Mouse (Mus musculus) telencephalon, adult 2 months (tissue): ENCODE measurements around the gene 1110059E24Rik.
A peak's percentile ranks its signal among the peaks of the same experiment; 100 is the strongest.
"Not testable (repeated sequence)": the region's sequence is repeated elsewhere in the genome, so short reads cannot be mapped to it uniquely, and the experiment has no call there.

ENCODE experiments used
- DNase-seq: peaks from one replicate; pipeline ENCODE4 v3.0.0-alpha.2; 2011; ENCODE audit warnings: low read depth, low spot score

1110059E24Rik gene

DNA sequence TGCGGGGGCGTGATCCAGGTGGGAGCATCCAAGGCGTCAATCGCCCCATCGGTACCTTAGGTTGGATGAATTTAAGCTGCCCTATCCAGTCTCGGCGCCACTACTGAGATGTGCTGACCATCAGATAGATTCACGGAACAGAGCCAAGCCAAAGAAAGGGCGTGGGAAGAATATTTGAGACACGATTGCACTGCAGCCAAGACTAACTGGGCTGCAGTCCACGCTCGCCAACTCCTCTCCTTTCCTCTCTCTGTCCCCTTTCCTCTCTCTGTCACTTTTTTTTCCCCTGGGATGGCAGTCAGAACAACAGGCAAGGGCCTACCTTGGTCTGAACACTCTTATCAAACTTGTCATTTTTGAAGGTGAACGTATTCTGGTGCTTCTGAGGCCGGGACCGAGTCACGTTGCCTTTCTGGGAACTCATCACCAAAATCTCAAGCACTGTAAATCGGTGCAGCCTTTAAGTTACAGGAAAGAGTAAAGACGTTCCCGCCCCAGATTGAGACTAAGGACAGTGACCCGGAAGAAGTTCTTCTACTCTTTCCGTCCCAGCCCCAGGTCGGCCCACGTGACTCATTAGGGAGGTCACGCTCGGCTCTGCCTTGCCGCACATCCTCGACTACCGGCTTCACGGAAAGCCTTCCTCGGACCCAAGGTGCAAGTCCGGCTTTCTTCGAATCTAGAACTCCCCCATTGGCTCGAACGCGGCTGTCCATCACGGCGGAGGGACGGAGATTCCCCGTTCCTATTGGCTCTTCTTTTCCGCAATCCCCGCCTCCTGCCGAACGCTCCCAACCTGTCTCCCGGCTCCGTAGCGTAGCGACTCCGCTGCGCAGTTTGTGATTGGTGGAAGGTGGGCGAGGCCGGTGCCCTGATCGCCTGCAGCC, at the start of gene 1110059E24Rik:
1110059E24Rik (minus strand) TSS at position 692 of the 887 bp plus-strand sequence.
- DNase-seq, result peak; percentile 97

DNA sequence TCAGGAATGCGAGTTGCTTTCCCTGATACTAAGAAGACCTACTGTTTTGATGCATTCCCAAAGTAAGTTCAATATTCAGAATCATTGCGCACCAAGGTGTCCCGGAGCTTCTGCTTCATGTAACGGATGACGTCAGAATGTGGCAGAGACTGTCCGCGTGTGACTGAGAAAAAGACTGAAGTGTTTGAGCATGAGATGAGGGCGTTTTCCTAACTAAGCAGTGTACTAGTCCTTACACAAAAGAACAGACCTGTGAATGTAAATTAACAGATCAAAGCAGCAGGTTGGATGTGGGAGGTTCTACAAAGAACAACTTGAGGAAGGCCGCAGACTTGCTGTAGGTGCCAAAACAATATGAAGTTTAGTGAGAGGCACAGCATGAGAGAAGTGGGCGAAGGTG, 28.2 kb upstream of the 1110059E24Rik start:
- DNase-seq, result no peak

DNA sequence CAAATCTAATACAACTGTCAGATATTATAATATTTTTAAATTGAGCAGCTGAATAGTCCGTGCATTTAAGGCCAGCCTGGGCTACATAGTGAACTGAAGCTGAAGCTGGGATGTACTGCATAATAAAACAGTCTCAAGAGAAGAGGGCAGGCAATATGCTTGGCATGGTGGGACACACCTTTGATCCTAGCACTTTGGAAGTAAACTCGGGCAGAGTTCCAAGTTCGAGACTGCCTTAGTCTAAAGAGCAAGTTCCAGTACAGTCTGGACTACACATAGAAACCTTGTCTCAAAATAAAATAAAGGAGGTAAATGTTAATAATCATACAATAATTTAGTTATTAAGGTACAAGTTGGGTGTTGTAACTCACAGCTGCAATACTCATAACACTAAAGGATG, 27.3 kb upstream of the 1110059E24Rik start:
- no peak for DNase-seq

DNA sequence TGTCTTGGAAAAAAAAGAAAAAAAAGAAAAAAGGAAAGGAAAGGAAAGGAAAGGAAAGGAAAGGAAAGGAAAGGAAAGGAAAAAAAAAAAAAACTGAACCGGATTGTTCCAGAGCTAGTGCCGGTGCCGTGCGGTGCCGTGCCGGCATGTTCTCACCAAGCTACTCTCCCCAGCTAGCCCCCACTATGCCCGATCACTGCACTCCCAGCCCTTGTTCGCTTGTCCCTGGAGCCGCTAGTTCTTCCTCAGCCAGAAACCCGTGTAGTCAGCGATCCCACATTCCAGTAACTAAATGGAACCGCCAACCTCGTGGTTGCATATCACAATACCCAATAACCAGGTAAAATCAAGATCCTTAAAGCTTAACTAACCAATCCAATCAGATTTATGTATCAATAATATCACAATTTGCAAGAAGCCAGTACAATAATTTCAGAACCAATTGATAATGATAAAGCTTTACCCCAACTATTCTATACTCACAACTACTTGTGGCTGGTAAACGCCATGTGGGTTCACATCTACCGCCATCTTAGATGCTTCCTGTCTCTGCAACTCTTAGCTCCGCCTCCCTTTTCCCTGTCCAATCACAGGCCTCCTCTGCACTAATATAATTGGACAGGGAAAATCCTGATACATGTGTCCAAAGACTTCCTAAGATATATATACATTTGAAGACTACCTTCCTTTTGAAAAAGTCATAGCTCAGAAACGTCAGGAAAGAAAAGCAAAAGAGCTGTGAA, 21.7 kb upstream of the 1110059E24Rik start:
- no peak for DNase-seq

DNA sequence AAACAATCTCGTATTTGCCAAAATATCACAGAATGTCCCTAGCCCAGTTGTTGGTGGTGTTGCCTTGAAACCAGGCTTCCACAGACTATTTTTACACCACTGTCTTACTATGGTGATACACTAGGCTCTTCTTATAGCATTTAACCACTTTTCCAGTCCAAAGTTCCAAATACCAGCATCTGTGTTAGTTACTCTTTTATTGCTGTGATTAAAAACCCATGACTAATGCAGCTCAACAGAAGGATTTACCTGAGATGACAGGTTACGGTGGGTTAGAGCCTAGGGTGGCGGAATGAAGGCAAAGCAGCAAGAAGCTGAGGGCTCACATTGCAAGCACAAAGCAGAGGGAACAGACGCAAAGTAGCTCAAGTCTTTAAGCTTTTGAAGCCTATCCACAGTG, 16.9 kb upstream of the 1110059E24Rik start:
- no peak for DNase-seq

DNA sequence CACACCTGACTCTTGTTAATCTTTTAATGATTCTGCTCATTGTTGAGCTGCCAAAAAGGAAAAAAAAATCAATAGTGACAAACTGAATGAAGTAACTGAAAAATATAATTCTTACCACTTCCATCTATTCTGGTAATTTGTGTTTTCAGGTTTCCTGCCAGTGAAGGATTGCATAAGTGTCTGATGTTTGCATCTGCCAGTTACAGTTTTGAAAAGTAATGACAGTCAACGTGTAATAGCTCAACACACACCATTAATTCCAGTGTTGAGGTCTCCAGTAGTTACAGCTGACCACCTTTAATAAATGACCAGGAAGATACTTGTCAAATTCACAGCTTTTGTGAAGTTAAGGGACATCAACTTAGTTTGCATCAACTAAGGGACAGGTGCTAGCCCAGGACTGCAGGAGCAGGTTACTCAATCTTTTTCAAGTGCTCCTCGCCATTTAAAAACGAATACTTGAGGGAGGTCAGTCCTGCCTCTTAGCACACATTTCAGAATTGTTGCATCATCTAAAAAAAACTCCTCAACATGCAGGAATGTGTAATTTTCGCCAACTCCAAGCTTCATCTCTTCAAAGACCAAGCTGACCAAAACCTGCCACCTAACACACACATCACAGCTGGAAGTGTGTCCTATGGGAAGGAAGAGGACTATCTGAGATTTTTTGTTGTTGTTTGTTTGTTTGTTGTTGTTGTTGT, 11.1 kb upstream of the 1110059E24Rik start:
- DNase-seq, result no peak

DNA sequence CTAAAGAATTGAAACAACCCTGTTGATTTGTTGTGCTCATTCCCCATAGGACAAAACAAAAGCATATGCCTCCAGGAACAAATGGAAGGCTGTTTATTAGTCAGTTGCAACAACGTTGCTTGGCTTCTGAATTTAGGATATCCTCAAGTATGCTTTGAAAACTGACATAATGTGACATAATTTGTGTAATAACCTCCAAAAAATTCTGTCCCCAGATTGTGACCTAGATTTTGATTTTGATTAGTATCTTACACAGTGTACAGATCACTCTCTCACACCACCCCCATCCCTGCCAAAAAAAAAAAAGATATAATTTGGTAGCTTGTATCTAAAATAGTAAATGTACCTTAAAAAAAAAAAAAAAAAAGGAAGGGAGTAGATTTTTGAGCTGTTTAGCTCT, 8.0 kb upstream of the 1110059E24Rik start:
- no peak for DNase-seq

DNA sequence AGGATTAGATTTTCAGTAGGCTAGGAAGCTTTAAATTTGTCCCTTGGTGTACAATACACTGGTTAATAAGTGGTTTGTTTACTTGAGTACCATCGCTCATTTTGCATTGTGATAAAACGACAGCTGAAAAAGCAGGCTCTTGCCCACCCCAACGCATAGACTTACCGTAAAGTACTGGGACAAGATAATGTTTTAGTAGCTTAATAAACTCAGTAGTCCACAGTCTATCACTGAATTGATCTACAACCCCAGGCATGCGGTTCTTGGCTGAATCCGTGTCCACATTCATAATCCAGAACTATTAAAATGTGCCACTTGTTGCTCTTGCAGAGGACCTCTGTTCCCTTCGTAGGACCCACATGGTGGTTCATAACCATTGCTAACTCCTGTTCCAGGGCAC, 2.0 kb upstream of the 1110059E24Rik start:
- no peak for DNase-seq

DNA sequence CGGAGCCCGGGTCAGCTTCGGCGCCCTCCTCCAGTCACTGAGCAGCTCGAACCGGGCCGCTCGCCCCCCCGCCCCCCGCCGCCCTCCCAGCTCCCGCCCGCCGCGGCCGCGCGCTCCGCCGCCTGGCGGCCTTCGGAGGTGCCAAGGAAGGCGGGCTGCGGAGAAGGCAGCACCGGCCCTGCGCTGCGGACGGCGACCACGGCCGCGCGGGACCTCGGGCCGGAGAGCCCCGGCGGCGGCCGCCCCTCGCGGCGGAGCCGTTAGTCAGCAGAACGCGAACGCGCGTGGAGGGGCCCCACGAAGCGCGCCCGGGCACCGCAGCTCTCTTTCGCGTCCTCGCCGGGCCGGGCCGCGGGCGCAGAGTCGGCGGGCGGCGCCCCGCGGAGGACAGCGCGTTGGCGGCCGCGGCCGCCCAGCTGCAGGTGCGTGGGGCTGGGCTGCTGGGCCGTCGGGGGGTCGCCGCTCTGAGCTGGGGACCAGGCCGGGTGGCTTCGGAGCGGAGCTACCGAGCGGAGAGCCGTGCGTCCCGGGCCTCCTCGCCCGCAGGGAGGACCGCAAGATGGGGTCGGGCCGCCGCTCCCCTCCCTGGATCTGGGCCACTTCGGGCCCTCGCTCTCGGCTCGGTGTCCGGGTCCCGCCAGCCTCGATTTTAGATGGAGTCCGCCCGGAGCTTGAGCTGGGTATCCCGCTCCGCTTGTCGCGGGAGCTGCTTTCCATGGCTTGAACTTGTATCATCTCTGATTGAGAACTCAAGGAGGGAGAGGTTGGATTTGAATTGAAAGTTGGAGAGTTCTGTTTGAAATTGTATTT, 601 bp upstream of the 1110059E24Rik start, which contains the start of gene Abhd17b:
Abhd17b (plus strand) TSS at position 14 of the 810 bp plus-strand sequence.
- no peak for DNase-seq

DNA sequence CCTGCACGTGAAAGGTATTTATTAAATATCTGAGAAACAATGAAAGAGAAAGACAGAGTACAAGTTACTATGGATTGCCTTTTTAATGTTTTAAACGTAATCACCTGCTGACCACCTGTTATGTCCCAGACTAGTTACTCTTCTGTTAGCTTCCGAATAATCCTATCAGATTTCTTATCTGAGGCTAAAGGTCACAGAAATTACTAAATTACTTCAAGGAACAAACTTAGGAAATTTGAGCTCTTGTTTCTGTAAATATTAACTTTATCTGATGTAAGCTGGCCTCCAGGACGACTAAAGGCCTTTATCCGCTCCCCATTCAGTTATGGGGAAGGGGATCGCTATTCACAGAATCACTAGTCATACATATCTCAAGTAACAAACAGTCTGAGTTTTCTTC, 1.1 kb downstream of the 1110059E24Rik start:
- DNase-seq, result no peak

DNA sequence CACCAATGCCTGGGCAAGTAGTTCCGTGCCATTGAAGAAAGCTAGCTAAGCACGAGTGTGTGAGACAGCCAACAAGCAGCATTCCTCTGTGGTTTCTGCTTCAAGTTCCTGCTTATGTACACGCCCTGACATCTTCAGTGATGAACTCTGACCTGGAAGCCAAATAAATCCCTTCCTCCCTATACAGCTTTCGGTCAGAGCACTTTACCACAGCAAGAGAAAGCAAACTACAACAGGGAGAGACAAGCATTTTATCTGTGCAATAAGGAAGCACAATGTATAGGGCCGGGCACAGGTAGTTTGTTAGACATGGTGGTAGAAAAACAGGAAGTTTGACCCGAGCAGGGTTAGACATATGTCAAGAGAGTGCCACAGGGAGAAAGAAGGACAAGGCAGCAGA, 6.6 kb downstream of the 1110059E24Rik start:
- DNase-seq, result no peak

DNA sequence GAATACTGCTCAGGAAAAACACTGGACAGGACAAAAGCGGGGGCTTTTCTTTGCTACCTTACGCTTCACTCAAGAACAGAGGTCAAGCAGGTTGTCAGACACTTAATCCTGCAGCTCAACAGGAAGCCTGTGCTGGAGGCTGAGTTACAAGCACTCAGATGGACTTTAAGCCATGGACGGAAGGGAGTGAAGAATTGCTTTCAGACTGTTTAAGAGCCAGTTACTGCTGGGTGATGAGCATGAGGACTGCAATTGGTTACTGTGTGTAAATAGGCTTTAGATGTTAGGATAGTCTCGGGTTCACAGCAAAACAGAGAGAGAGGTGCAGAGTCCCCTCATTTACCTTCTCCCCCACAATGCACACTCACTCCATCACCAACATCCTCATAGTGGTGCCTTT, 7.5 kb downstream of the 1110059E24Rik start:
- DNase-seq, result no peak

DNA sequence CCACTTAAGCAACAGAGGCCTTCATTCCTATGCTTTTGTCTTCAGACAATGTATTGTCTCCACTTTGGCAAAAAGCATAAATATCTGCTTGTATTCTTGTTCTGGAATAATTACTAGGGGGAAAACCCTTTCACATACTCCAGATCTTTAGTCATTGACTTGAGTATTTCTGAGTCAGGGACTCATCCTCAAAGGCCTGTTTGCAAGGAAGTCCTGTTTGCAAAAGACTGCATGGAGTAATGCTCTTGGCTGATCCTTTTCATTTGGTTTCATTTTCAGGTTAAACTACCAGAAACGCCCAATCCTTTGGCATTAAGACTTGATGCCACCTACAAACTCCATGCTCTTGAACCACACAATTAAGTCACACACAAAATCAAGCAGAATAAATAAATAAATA, 8.8 kb downstream of the 1110059E24Rik start:
- DNase-seq, result no peak

DNA sequence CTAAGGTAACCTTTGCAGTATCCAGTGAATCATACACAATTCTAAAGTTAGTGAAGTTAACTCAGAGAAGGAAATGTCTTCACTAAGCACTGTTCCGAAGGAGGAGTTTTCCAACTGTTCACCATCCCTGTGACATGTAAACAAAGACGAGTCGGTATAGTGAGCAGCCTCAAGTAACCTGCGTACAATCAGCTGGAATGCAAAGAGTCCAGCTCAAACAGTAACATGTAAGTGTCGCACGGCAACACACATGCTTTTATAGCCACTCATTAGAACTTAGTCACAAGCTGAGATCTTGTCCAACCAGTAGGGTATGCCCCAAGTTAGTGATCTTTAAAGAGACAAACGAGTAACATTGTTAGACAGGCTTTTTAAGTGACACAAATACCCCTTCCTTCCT, 15.1 kb downstream of the 1110059E24Rik start:
- no peak for DNase-seq

DNA sequence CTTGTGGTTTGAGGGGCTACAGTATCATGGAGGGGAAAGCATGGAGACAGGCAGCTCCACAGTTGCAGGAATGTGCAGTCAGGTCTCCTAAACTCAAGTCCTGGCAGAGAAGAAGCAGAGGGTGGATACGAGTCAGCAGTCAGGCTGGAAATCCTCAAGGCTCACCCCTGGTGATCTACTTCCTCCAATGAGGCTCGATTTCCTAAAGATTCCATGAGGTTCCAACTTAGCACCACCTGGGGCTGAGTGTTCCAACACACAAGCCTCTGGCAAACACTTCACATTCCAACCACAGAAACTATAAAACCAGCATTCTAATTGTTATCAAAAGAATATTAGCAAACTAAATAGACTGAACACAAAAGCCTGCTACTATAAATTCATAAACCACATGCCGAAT, 15.9 kb downstream of the 1110059E24Rik start:
- DNase-seq, result no peak

DNA sequence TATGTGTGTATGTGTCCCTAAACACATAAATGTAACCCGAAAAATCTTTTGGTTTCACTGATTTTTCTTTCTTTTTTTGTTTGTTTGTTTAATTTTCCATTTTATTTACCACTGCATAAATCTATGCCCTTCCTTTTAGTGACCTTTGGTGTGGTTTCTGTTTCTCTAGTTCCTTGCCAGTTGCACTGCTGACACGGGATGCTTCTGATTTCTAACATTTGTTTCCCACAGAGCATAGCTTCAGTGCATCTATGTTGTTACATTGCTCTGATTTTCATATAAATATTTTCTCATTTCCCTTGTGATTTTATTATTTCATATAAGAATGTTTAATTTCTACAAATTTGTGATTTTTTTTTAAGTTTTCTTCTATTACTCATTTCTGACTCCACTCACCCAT, 17.4 kb downstream of the 1110059E24Rik start:
- no peak for DNase-seq

DNA sequence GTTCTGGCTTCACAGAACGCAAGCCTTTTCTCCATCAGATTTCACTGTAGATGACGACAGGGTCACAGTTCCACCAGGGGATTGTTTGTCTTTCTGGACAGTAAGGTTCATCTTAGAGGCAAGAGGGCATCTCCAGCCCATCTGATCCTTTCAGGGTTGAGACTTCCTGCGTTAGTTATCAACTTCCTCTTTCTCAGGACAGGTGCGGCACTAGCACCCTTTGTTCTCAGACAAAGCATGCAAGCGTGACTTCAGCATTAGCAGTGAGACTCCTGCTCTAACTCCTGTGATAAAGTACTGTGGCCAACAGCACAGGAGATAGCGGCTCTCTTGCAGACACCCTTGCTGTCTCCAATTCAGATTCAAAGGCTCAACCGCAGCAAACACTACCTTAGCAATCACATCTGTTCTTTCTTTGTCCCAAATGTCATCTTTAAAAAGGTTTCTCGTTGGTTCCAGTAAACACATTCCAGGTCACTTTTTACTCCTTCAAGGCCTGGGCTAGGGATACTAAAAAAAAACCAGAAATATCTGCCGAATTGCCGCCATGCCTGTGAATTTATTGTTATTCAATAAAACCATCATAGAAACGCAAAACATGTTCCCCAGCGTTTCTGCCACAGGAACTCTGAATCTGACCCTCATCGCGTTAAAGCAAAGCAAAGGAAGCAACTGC, 22.0 kb downstream of the 1110059E24Rik start:
- DNase-seq, result no peak

DNA sequence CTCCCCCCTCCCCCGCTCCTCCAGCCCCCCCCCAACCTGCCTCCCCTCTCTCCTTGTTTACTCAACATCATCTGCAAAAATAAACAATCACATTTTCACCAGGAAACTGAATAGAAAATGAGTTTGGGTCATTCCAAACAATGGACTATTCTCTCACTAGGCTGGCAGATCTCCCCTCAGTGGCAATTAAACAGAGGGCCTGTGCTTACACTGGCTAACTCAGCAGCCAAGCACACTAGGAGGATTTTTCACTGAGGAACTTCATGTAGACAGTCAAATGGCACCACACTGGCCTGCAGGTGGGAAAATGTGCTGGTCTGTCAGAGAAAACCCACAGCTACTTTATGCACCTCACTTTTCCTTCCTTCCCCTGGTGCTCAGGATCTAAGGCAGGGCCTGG, 23.3 kb downstream of the 1110059E24Rik start:
- peak; percentile 38 for DNase-seq

DNA sequence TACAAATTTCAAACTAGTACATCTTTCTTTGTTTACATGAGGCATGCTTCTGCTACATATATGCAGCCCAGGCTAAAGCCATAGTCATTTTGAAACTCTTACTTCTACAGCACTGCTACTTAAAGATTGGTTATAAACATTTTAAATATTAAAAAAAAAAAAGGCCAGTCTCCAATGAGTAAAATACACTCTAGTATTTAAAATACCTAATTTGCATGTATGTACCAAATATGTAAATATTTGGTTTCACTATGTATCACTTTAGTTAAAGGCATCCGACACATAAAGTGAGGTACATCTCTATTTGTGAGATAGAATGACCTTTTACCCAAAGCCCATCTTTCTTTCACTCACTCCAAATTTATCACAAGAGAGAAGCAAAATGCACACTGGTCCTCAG, 23.7 kb downstream of the 1110059E24Rik start:
- DNase-seq, result no peak

DNA sequence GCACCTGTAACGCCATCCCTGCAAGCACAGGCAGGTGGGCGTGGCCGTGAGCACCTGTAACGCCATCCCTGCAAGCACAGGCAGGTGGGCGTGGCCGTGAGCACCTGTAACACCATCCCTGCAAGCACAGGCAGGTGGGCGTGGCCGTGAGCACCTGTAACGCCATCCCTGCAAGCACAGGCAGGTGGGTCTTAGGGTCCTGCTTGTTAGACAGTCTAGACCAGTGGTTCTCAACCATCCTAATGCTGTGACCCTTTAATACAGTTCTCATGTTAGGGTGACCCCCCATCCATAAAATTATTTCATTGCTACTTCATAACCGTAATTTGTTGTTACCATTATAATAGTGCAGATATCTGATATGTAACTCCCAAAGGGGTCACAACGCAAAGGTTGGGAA, 24.3 kb downstream of the 1110059E24Rik start:
- DNase-seq, result not testable (repeated sequence)
